Comparison of ENCODE assay signal across 14 mouse cellular contexts in genomic region chr10:78745453-78746232, GRCm38 (mm10). TPM values are rescaled to one million over a fixed set of nuclear protein-coding genes. Genes with fewer than 3 reads are reported as not detected.
A peak's percentile ranks its signal among the peaks of the same experiment; 100 is the strongest.
DNase-seq lines count a peak whose midpoint lies in the region; ATAC-seq lines count a peak whose summit lies in the region.
"Had no signal": no experiment of that assay in that cellular context is flagged by ENCODE, and none has a peak within 500 bp of the region (broad histone marks: within the 10 kb centered on the region; RNA-seq: fewer than 3 reads in every experiment).

No protein-coding gene starts in this region.

- peak; percentile 48 for DNase-seq in heart, adult 11 months
- no peak for DNase-seq in heart, adult 18-20 months
- DNase-seq in midbrain, embryonic 11.5 days (ENCODE audit: low spot score, missing footprints), result no peak
- no peak for DNase-seq in midbrain, embryonic 10.5 days (ENCODE audit: low spot score)
- peak; percentile 63 for DNase-seq in forelimb bud, embryonic 11.5 days (ENCODE audit: low read depth, low spot score)
- peak; percentile 53 for DNase-seq in retina, postnatal 1 day
- DNase-seq in adrenal gland, adult 18-20 months (ENCODE audit: low spot score in 2 of 2), result no peak

- H3K27ac ChIP-seq in midbrain, embryonic 11.5 days (ENCODE audit: low read depth, low read length), result no peak overlapping the region
- no peak overlapping the region for H3K27ac ChIP-seq in midbrain, embryonic 10.5 days (replicated peaks)
- H3K27ac ChIP-seq: hindbrain, embryonic 14.5 days had no signal

- H3K9ac ChIP-seq in midbrain, embryonic 11.5 days (ENCODE audit: low read length), result no peak overlapping the region
- H3K9ac ChIP-seq: hindbrain, embryonic 14.5 days had no signal

- H3K4me2 ChIP-seq in midbrain, embryonic 11.5 days, result no peak overlapping the region
- H3K4me2 ChIP-seq: hindbrain, embryonic 14.5 days had no signal

- 61% methylated on average over 4 of the region's 4 CpGs for WGBS in midbrain, embryonic 11.5 days
- WGBS in midbrain, embryonic 10.5 days, result 65% methylated on average over 4 of the region's 4 CpGs

- ATAC-seq in midbrain, embryonic 11.5 days (ENCODE audit: low FRiP score), result peak; percentile 45; the same call in 1 of the 2 replicates
- no peak for ATAC-seq in CD4-positive, CD25-positive, alpha-beta regulatory T cell, adult 4 months

- H3K4me3 ChIP-seq in midbrain, embryonic 11.5 days (ENCODE audit: low read depth, low read length), result no peak overlapping the region
- no peak overlapping the region for H3K4me3 ChIP-seq in midbrain, embryonic 10.5 days
- H3K4me3 ChIP-seq: erythroblast, embryonic 14.5 days had no signal

- H3K36me3 ChIP-seq in midbrain, embryonic 11.5 days (ENCODE audit: control insufficient read depth, insufficient read depth, low read length), result no peaks in the 10 kb centered on the region
- H3K36me3 ChIP-seq in midbrain, embryonic 10.5 days, result no peaks in the 10 kb centered on the region

- H3K27me3 ChIP-seq in midbrain, embryonic 11.5 days (ENCODE audit: control insufficient read depth, insufficient read depth, low read length), result no peaks in the 10 kb centered on the region
- H3K27me3 ChIP-seq in midbrain, embryonic 10.5 days (ENCODE audit: low read depth, poor library complexity, severe bottlenecking), result peaks cover 11% of the 10 kb centered on the region

- H3K4me1 ChIP-seq in midbrain, embryonic 11.5 days (ENCODE audit: control insufficient read depth, insufficient read depth, low read length), result peaks cover 3% of the 10 kb centered on the region; the same call in 1 of the 2 replicates
- peaks cover 13% of the 10 kb centered on the region for H3K4me1 ChIP-seq in midbrain, embryonic 10.5 days

- H3K9me3 ChIP-seq in midbrain, embryonic 11.5 days (ENCODE audit: control insufficient read depth, low read length), result no peaks in the 10 kb centered on the region
- no peaks in the 10 kb centered on the region for H3K9me3 ChIP-seq in midbrain, embryonic 10.5 days (replicated peaks)

RNA-seq across cellular contexts. Expression of gene Ccdc105, which starts 7.2 kb away (rescaled TPM):
- not detected for total RNA-seq in heart, adult 18-20 months (2021)
- polyA plus RNA-seq in midbrain, embryonic 11.5 days (2014; fragmentation: Nextera tagmentation; extraction: Ambion mirVana), result 0.10 and 0.21 TPM in 2 replicates
- polyA plus RNA-seq in midbrain, embryonic 10.5 days (2016; fragmentation: Nextera tagmentation; extraction: Ambion mirVana), result not detected in 2 replicates
- not detected for total RNA-seq in adrenal gland, adult 18-20 months (2021)
- polyA plus RNA-seq in CD4-positive, CD25-positive, alpha-beta regulatory T cell, adult 4 months (2017; shearing (Covaris generic)), result not detected
- total RNA-seq: gastrocnemius, postnatal 4 days; megakaryocyte, adult 5-6 weeks had no signal
- polyA plus RNA-seq: erythroblast, embryonic 14.5 days; stomach, embryonic 14.5 days had no signal

RNA-seq across cellular contexts. Expression of gene Casp14, which starts 27.5 kb away (rescaled TPM):
- not detected for total RNA-seq in heart, adult 18-20 months (2021)
- polyA plus RNA-seq in midbrain, embryonic 11.5 days (2014; fragmentation: Nextera tagmentation; extraction: Ambion mirVana), result not detected in 2 replicates
- polyA plus RNA-seq in midbrain, embryonic 10.5 days (2016; fragmentation: Nextera tagmentation; extraction: Ambion mirVana), result not detected in 2 replicates
- not detected for total RNA-seq in adrenal gland, adult 18-20 months (2021)
- polyA plus RNA-seq in CD4-positive, CD25-positive, alpha-beta regulatory T cell, adult 4 months (2017; shearing (Covaris generic)), result not detected
- total RNA-seq: gastrocnemius, postnatal 4 days; left cerebral cortex, adult 8-10 months; megakaryocyte, adult 5-6 weeks had no signal
- polyA plus RNA-seq: hindbrain, embryonic 14.5 days had no signal

RNA-seq across cellular contexts. Expression of gene Slc1a6, which starts 34.7 kb away (rescaled TPM):
- total RNA-seq in heart, adult 18-20 months (2021), result not detected
- polyA plus RNA-seq in midbrain, embryonic 11.5 days (2014; fragmentation: Nextera tagmentation; extraction: Ambion mirVana), result 1.1 TPM in 2 replicates
- 1.7 and 2.0 TPM in 2 replicates for polyA plus RNA-seq in midbrain, embryonic 10.5 days (2016; fragmentation: Nextera tagmentation; extraction: Ambion mirVana)
- total RNA-seq in adrenal gland, adult 18-20 months (2021), result not detected
- polyA plus RNA-seq in CD4-positive, CD25-positive, alpha-beta regulatory T cell, adult 4 months (2017; shearing (Covaris generic)), result not detected
- total RNA-seq: megakaryocyte, adult 5-6 weeks had no signal
- polyA plus RNA-seq: erythroblast, embryonic 14.5 days had no signal

Comparison
In these comparisons a context has a peak if more than half of its experiments do, and no peak if none do; other contexts are left out.
1. DNase-seq: peak in heart, adult 11 months (single experiment), forelimb bud, embryonic 11.5 days (single experiment) and retina, postnatal 1 day (single experiment); none in heart, adult 18-20 months (0 of 2), midbrain, embryonic 11.5 days (single experiment), midbrain, embryonic 10.5 days (single experiment) and adrenal gland, adult 18-20 months (0 of 2).